Mouse (Mus musculus) spleen, adult 2 months (tissue): ENCODE measurements at regions not wholly inside any gene's neighbourhood (a gene's known extent, or its start where the extent isn't known, plus 50 kb on each side); places are given as distances from the start of the nearest gene placed in this dataset.

Source experiments
- DNase-seq, 2 experiments: peaks; one replicate each; pipeline versions ENCODE4 v3.0.0 to v3.0.0-alpha.2; 2012 to 2021; ENCODE audit warnings: low spot score in 2 of 2, low read depth in 1 of 2
- H3K27ac ChIP-seq: fragments of 200-500 bp; 2 replicates; pipeline ENCODE4 v1.5.1; 2012; ENCODE audit warnings: low read length, inconsistent platforms; ENCODE audit not compliant: insufficient read depth
- H3K27me3 ChIP-seq: fragments of 200-500 bp; 2 replicates; pipeline ENCODE4 v1.6.1; 2012; ENCODE audit warnings: mild to moderate bottlenecking, moderate library complexity, low read length, inconsistent platforms; ENCODE audit not compliant: control insufficient read depth, insufficient read depth
- H3K36me3 ChIP-seq: fragments of 200-500 bp; 2 replicates; pipeline ENCODE4 v1.6.1; 2012; ENCODE audit warnings: mild to moderate bottlenecking, low read length, inconsistent platforms; ENCODE audit not compliant: control insufficient read depth, insufficient read depth
- H3K4me1 ChIP-seq: fragments of 200-500 bp; 2 replicates; pipeline ENCODE4 v1.6.1; 2011; ENCODE audit warnings: inconsistent platforms; ENCODE audit not compliant: control insufficient read depth, insufficient read depth, insufficient read length
- H3K4me3 ChIP-seq: fragments of 200-500 bp; 2 replicates; pipeline ENCODE4 v1.5.1; 2011; ENCODE audit warnings: mild to moderate bottlenecking, inconsistent platforms; ENCODE audit not compliant: insufficient read depth, insufficient read length; ENCODE audit errors: extremely low read depth
- CTCF ChIP-seq: fragments of 200-500 bp; IDR thresholded peaks from 2 replicates; pipeline ENCODE4 v1.5.1; 2011; ENCODE audit warnings: mild to moderate bottlenecking, inconsistent platforms; ENCODE audit not compliant: insufficient read depth, insufficient read length, insufficient replicate concordance; ENCODE audit errors: extremely low read depth
- POLR2A ChIP-seq: fragments of 200-500 bp; IDR thresholded peaks from 2 replicates; pipeline ENCODE4 v1.6.1; 2011; ENCODE audit warnings: low read depth, low read length, inconsistent platforms
- WGBS: fragments of 180-500 bp; shearing (Covaris S2); methylation state at CpG from one replicate; pipeline ENCODE4 v1.1.7; 2018; 5-methylcytosine and 5-hydroxymethylcytosine counted together

GRCm38 (mm10) chr11:16559001-16559699 lies 50.9 kb upstream of the Sec61g start:
- Histone ChIP-seq H3K4me1 (peaks cover 8% of the 10 kb centered on the region), H3K4me3 (no peak overlapping the region; the same call in 1 of the 2 replicates), H3K27me3 (no peaks in the 10 kb centered on the region), H3K27ac (no peak overlapping the region), H3K36me3 (no peaks in the 10 kb centered on the region)
- no peak for TF ChIP-seq CTCF
- TF ChIP-seq POLR2A = no peak
- no peak for DNase-seq
- 21% methylated on average over 16 of the region's 16 CpGs for WGBS

GRCm38 (mm10) chr11:16561727-16562126 lies 53.4 kb upstream of the Sec61g start:
- 19% methylated on average over 4 of the region's 4 CpGs for WGBS
- H3K27ac ChIP-seq = no peak overlapping the region
- H3K4me1 ChIP-seq = peaks cover 8% of the 10 kb centered on the region
- H3K4me3 ChIP-seq = no peak overlapping the region
- no peaks in the 10 kb centered on the region for H3K36me3 ChIP-seq
- H3K27me3 ChIP-seq = no peaks in the 10 kb centered on the region
- no peak for TF ChIP-seq POLR2A
- no peak for TF ChIP-seq CTCF
- peak in 1 of 2 experiments; percentile 18 for DNase-seq

DNA sequence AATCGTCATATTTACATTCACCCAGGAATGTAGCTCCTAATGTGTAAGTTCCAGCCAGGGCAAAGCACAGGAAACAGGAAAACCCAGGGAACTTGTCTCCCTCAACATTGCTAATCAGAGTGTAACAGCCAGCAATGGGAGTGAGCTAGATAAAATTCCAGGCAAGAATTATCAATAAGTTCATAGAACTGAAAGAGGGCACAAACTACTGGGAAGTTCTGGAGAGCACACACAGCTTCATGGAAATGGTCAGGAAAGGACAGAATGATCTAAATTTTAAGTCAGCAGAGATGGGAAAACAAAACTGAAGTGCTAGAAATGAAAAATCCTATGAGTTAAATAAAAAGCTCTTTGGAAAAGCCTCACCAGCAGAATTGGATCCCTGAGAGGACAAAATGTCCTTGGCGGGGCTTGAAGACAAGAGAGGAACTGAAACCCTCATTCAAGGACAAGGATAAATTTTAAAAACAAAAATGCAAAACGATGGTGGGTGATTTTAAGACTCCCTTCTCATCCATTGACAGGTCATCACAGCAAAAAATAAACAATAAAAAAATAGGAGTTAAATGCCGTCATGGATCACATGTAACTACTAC lies 80.9 kb upstream of the Sec61g start:
- TF ChIP-seq POLR2A (no peak), CTCF (no peak)
- no peaks in the 10 kb centered on the region for H3K27me3 ChIP-seq
- H3K36me3 ChIP-seq = no peaks in the 10 kb centered on the region
- H3K4me1 ChIP-seq = no peaks in the 10 kb centered on the region
- no peak overlapping the region for H3K4me3 ChIP-seq
- H3K27ac ChIP-seq = no peak overlapping the region
- 54% methylated on average over 4 of the region's 4 CpGs for WGBS
- no peak for DNase-seq

DNA sequence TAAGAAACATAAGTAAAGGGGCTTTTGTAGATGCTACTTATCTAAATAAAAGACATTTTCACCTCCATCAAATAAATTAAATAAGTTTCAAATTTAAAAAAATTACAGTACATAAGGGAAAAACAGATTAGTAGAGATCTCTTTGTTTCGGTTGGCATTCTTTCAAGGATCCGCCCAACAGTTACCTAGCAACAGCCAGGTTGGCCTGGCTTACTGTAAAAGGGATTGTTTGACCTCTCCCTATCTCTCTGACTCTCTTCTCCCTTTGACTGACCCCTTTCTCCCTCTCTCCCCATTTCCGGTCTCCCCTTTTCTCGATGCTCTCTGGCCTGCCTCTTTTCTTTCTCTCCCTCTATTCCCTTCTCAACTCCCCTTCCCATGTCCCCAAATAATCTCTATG lies 82.3 kb upstream of the Sec61g start:
- no peak overlapping the region for H3K27ac ChIP-seq
- TF ChIP-seq POLR2A (no peak), CTCF (no peak)
- no peaks in the 10 kb centered on the region for H3K27me3 ChIP-seq
- H3K4me3 ChIP-seq = no peak overlapping the region
- H3K36me3 ChIP-seq = no peaks in the 10 kb centered on the region
- H3K4me1 ChIP-seq = no peaks in the 10 kb centered on the region
- DNase-seq = no peak
- 94% methylated on average over 4 of the region's 4 CpGs for WGBS

- Histone ChIP-seq H3K27ac (no peak overlapping the region), H3K4me1 (no peaks in the 10 kb centered on the region), H3K4me3 (no peak overlapping the region), H3K36me3 (no peaks in the 10 kb centered on the region), H3K27me3 (no peaks in the 10 kb centered on the region)
- WGBS = 48% methylated on average over 7 of the region's 7 CpGs
- TF ChIP-seq CTCF = no peak
- TF ChIP-seq POLR2A = no peak
- no peak for DNase-seq
These were observed 83.2 kb upstream of the Sec61g start for GRCm38 (mm10) chr11:16591471-16591921.

- Histone ChIP-seq H3K36me3 (no peaks in the 10 kb centered on the region), H3K4me1 (no peaks in the 10 kb centered on the region), H3K27ac (no peak overlapping the region), H3K27me3 (no peaks in the 10 kb centered on the region), H3K4me3 (no peak overlapping the region)
- 91% methylated on average over 4 of the region's 4 CpGs for WGBS
- no peak for TF ChIP-seq POLR2A
- TF ChIP-seq CTCF = no peak
- DNase-seq = no peak
These were observed 83.7 kb upstream of the Sec61g start for GRCm38 (mm10) chr11:16592006-16592405.

DNA sequence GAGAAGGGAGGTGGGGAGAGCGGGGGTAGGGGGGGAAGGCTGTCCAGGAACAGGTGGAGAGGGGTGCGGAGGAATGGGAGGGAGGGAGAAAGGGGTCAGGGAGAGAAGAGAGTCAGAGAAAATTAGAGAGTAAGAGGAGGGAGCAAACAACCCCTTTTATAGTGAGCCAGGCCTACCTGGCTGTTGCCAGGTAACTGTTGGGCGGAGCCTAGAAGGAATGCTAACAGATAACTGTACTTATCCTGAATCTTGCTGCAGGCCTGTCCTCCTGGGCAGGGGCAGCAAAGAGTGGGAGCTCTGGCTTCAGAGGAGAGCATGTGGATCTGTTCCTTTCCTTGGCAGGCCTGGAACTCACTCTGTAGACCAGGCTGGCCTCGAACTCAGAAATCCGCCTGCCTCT lies 84.5 kb upstream of the Sec61g start:
- 94% methylated on average over 5 of the region's 5 CpGs for WGBS
- no peak for TF ChIP-seq CTCF
- no peak for TF ChIP-seq POLR2A
- Histone ChIP-seq H3K4me1 (no peaks in the 10 kb centered on the region), H3K27ac (no peak overlapping the region), H3K36me3 (no peaks in the 10 kb centered on the region), H3K27me3 (no peaks in the 10 kb centered on the region), H3K4me3 (no peak overlapping the region)
- no peak for DNase-seq
